Comparison of ENCODE assay signal across 11 mouse cellular contexts in genomic region chr15:25539344-25540176, GRCm38 (mm10).
DNase-seq lines count a peak whose midpoint lies in the region; ATAC-seq and TF ChIP-seq lines count a peak whose summit lies in the region.
"Had no signal": no experiment of that assay in that cellular context is flagged by ENCODE, and none has a peak within 500 bp of the region (broad histone marks: within the 10 kb centered on the region; RNA-seq: fewer than 3 reads in every experiment).

No protein-coding gene starts in this region.

- peak overlapping the region; percentile 83 for H3K27ac ChIP-seq in heart, adult 2 months
- no peak overlapping the region for H3K27ac ChIP-seq in heart, embryonic 10.5 days
- H3K27ac ChIP-seq: kidney, postnatal 0 days; lung, embryonic 15.5 days had no signal

- 42% methylated on average over 20 of the region's 20 CpGs for WGBS in heart, adult 2 months
- WGBS in heart, embryonic 10.5 days: 50% methylated on average over 20 of the region's 20 CpGs
- 42% methylated on average over 20 of the region's 20 CpGs for WGBS in lung, adult 2 months

- no peaks in the 10 kb centered on the region for H3K36me3 ChIP-seq in heart, adult 2 months (ENCODE audit: control insufficient read depth, insufficient read depth, low read length)
- no peaks in the 10 kb centered on the region for H3K36me3 ChIP-seq in heart, embryonic 10.5 days
- H3K36me3 ChIP-seq: lung, embryonic 15.5 days had no signal

- intact Hi-C loops in heart, adult 2 months (cut with DNase I): loop anchor here (2.0 kb wide), 1 partner anchor 15 kb away; no protein-coding TSS in a partner anchor

- H3K9ac ChIP-seq in heart, adult 2 months (ENCODE audit: low read depth, low read length): peak overlapping the region; percentile 48; the same call in 1 of the 2 replicates
- H3K9ac ChIP-seq: lung, embryonic 15.5 days had no signal

- H3K4me1 ChIP-seq in heart, adult 2 months (ENCODE audit: control insufficient read depth, insufficient read depth, low read length): peaks cover 13% of the 10 kb centered on the region
- peaks cover 17% of the 10 kb centered on the region; the same call in 1 of the 2 replicates for H3K4me1 ChIP-seq in heart, embryonic 10.5 days
- peaks cover 3% of the 10 kb centered on the region; the same call in 1 of the 2 replicates for H3K4me1 ChIP-seq in lung, adult 2 months (ENCODE audit: control insufficient read depth, insufficient read depth, low read length)

- no peaks in the 10 kb centered on the region for H3K9me3 ChIP-seq in heart, embryonic 10.5 days
- H3K9me3 ChIP-seq: lung, embryonic 15.5 days had no signal

- TF ChIP-seq EP300 in heart, adult 2 months (IDR thresholded peaks at IDR 0.05; ENCODE audit: insufficient read depth, low read depth, low read length): no peak

- H3K4me3 ChIP-seq in heart, adult 2 months: no peak overlapping the region
- no peak overlapping the region for H3K4me3 ChIP-seq in heart, embryonic 10.5 days
- H3K4me3 ChIP-seq in lung, adult 2 months (replicated peaks; ENCODE audit: extremely low read depth, low read depth, low read length): no peak overlapping the region
- H3K4me3 ChIP-seq: lung, embryonic 15.5 days had no signal

- no peaks in the 10 kb centered on the region for H3K79me2 ChIP-seq in heart, adult 2 months (replicated peaks; ENCODE audit: control insufficient read depth, insufficient read depth, low read length)

- no peak for ATAC-seq in erythroblast, adult 5-6 weeks (replicated peaks; ENCODE audit: low FRiP score, poor library complexity, severe bottlenecking)

- H3K27me3 ChIP-seq in heart, adult 2 months (ENCODE audit: control insufficient read depth, insufficient read depth, low read length): no peaks in the 10 kb centered on the region
- peaks cover 7% of the 10 kb centered on the region; the same call in 1 of the 2 replicates for H3K27me3 ChIP-seq in heart, embryonic 10.5 days (ENCODE audit: insufficient read depth, poor library complexity, severe bottlenecking)
- H3K27me3 ChIP-seq: lung, embryonic 15.5 days had no signal

- TF ChIP-seq CTCF in heart, adult 2 months (IDR thresholded peaks at IDR 0.05): no peak
- no peak for TF ChIP-seq CTCF in lung, adult 2 months (IDR thresholded peaks at IDR 0.05; ENCODE audit: insufficient read depth, low read length)

- peak in 1 of 2 experiments; percentile 23 for DNase-seq in heart, adult 2 months
- no peak for DNase-seq in heart, embryonic 10.5 days (ENCODE audit: low spot score)
- peak; percentile 27 for DNase-seq in Muller cell, postnatal 12 days (ENCODE audit: inconsistent ontology term)
- DNase-seq in cerebellum, postnatal 36 days: peak; percentile 33 to 35
- peak; percentile 26 for DNase-seq in lung, adult 2 months
- DNase-seq in adrenal gland, postnatal 36 days: no peak
- no peak for DNase-seq in yolk sac, embryonic 10.5 days (ENCODE audit: low spot score)
- DNase-seq: right cerebral cortex, postnatal 4 days had no signal

- TF ChIP-seq POLR2A in heart, adult 2 months (IDR thresholded peaks at IDR 0.05; ENCODE audit: insufficient read depth, low read depth, low read length): no peak
- TF ChIP-seq POLR2A in lung, adult 2 months (IDR thresholded peaks at IDR 0.05; ENCODE audit: borderline replicate concordance, extremely low read depth, low read depth, low read length): no peak

Comparison
In these comparisons a context has a peak if more than half of its experiments do, and no peak if none do; other contexts are left out.
1. DNase-seq: peak in Muller cell, postnatal 12 days (single experiment), cerebellum, postnatal 36 days (2 of 2) and lung, adult 2 months (single experiment); none in heart, embryonic 10.5 days (single experiment), adrenal gland, postnatal 36 days (0 of 2) and yolk sac, embryonic 10.5 days (single experiment).